12 mouse cellular contexts compared by ENCODE assay signal in the genomic region with DNA sequence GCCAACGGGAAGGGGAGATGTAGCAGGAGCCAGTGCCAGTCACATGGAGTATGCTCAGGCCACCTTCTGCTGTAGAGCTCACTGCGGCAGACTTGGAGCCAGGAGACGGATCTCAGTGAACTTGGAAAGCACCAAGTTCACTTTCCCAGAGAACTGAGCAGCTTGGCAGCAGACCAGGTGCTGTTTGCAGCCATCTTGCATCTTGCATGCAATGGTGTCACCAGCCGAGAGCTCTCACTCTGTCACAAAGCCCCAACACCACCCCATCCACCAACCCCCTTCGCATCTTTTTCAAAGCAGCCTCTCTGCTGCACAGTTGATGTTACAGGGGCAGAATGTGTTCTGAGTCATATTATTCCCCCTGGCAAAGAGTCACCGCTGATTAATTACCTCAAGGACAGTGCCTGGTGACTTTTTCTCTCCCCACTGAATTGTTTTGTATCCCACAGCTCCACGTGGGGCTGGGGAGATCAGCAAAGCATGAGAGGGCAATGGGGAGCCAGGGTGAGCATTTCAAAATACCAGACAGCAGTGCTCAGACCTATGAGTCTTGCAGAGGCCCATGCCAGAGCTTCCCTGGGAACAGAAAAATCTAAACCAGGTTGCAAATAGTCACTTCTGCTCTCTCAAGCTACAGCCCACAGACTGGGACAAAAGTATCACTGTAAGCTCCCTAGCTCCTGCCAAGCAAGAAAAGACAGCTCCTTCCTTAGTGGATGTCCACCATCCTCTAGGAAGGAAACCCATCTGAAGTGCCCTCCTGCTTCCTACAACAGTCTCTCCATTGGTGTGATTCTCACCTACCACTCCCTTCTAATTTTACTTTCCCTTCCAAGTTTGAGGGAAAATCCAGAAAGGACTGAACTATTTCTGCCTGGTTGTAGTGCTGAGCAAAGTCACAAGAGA.
DNase-seq lines count a peak whose midpoint lies in the region; ATAC-seq and TF ChIP-seq lines count a peak whose summit lies in the region.
"Had no signal": no experiment of that assay in that cellular context is flagged by ENCODE, and none has a peak within 500 bp of the region (broad histone marks: within the 10 kb centered on the region; RNA-seq: fewer than 3 reads in every experiment).

No protein-coding gene starts in this region.

- 0 out of 2 replicates have a peak overlapping the region, but pooled peaks have one; percentile 4 for H3K27ac ChIP-seq in left cerebral cortex, adult 2 months
- H3K27ac ChIP-seq: heart, embryonic 15.5 days; hindbrain, embryonic 15.5 days; kidney, postnatal 0 days; liver, embryonic 13.5 days had no signal

- no peak overlapping the region for H3K4me3 ChIP-seq in left cerebral cortex, adult 2 months
- H3K4me3 ChIP-seq: heart, embryonic 15.5 days; hindbrain, embryonic 15.5 days; liver, embryonic 13.5 days had no signal

- no peak for TF ChIP-seq CTCF in left cerebral cortex, adult 2 months (IDR thresholded peaks at IDR 0.05)

- intact Hi-C loops in left cerebral cortex, adult 2 months (cut with DNase I): loop anchor here (5.0 kb wide), 1 partner anchor 76 kb away; no protein-coding TSS in a partner anchor
- intact Hi-C loops in left cerebral cortex, postnatal 36 days (cut with DNase I): no loop called here

- no peak for ATAC-seq in cerebellum, adult (ENCODE audit: insufficient number of reproducible peaks, low FRiP score, low TSS enrichment)

- DNase-seq in cerebellum, adult 11 months: peak; percentile 6
- no peak for DNase-seq in left cerebral cortex, adult 2 months (ENCODE audit: extremely low spot score in 1 of 2, low spot score in 2 of 2)
- no peak for DNase-seq in left cerebral cortex, adult 11 months (ENCODE audit: low spot score)
- DNase-seq in brain, adult 2 months (ENCODE audit: low read depth, low spot score): peak; percentile 44
- DNase-seq in left cerebral cortex, postnatal 36 days (ENCODE audit: low spot score in 2 of 2): peak; percentile 11 to 14
- no peak for DNase-seq in kidney, postnatal 10 days
- no peak for DNase-seq in thymus, postnatal 25 days
- DNase-seq: liver, embryonic 13.5 days had no signal

Comparison
In these comparisons a context has a peak if more than half of its experiments do, and no peak if none do; other contexts are left out.
1. DNase-seq: peak in cerebellum, adult 11 months (single experiment), brain, adult 2 months (single experiment) and left cerebral cortex, postnatal 36 days (2 of 2); none in left cerebral cortex, adult 2 months (0 of 2), left cerebral cortex, adult 11 months (single experiment), kidney, postnatal 10 days (single experiment) and thymus, postnatal 25 days (single experiment).